Mouse (Mus musculus): ENCODE results near the gene Notch2. TPM values are rescaled to one million over a fixed set of nuclear protein-coding genes. Genes with fewer than 3 reads are reported as not detected.
"Not testable (repeated sequence)": the region's sequence is repeated elsewhere in the genome, so short reads cannot be mapped to it uniquely, and the experiment has no call there.

Gene Notch2
- polyA plus RNA-seq, 1 experiment from 2014 or later: 12.1 TPM

GRCm38 (mm10) chr3:98043669-98044068 is 30.3 kb downstream of the Notch2 start:
- no peak for ATAC-seq (ENCODE audit: extremely low read depth, insufficient number of reproducible peaks, low FRiP score, low TSS enrichment)
- H3K27me3 ChIP-seq (replicated peaks): no peaks in the 10 kb centered on the region
- 86% methylated on average over 4 of the region's 4 CpGs for WGBS
- H3K36me3 ChIP-seq: 0 out of 2 replicates have a peak, but pooled peaks cover 3% of the 10 kb centered on the region
- no peak overlapping the region for H3K4me3 ChIP-seq
- H3K9ac ChIP-seq: peak overlapping the region; percentile 65
- H3K4me1 ChIP-seq: peaks cover 84% of the 10 kb centered on the region
- peak overlapping the region; percentile 56; the same call in 1 of the 2 replicates for H3K4me2 ChIP-seq
- H3K9me3 ChIP-seq: no peaks in the 10 kb centered on the region
- H3K27ac ChIP-seq (replicated peaks): peak overlapping the region; percentile 86

GRCm38 (mm10) chr3:98044768-98045368 is 31.5 kb downstream of the Notch2 start:
- Histone ChIP-seq H3K4me1 (peaks cover 72% of the 10 kb centered on the region), H3K36me3 (peaks cover 12% of the 10 kb centered on the region; the same call in 1 of the 2 replicates), H3K4me2 (no peak overlapping the region), H3K27ac (replicated peaks) (0 out of 2 replicates have a peak overlapping the region, but pooled peaks have one; percentile 10), H3K4me3 (no peak overlapping the region), H3K27me3 (replicated peaks) (no peaks in the 10 kb centered on the region), H3K9me3 (no peaks in the 10 kb centered on the region), H3K9ac (no peak overlapping the region)
- 81% methylated on average over 4 of the region's 4 CpGs for WGBS
- ATAC-seq (ENCODE audit: extremely low read depth, insufficient number of reproducible peaks, low FRiP score, low TSS enrichment): no peak

GRCm38 (mm10) chr3:98045465-98046148 is 32.3 kb downstream of the Notch2 start:
- Histone ChIP-seq H3K4me3 (no peak overlapping the region), H3K27me3 (replicated peaks) (no peaks in the 10 kb centered on the region), H3K36me3 (peaks cover 15% of the 10 kb centered on the region; the same call in 1 of the 2 replicates), H3K9me3 (no peaks in the 10 kb centered on the region), H3K27ac (replicated peaks) (peak overlapping the region; percentile 44), H3K4me2 (no peak overlapping the region), H3K9ac (peak overlapping the region; percentile 15; the same call in 1 of the 2 replicates), H3K4me1 (peaks cover 72% of the 10 kb centered on the region)
- no peak for ATAC-seq (ENCODE audit: extremely low read depth, insufficient number of reproducible peaks, low FRiP score, low TSS enrichment)
- 57% methylated on average over 8 of the region's 8 CpGs for WGBS

GRCm38 (mm10) chr3:98046305-98046704 is 33.0 kb downstream of the Notch2 start:
- Histone ChIP-seq H3K36me3 (peaks cover 15% of the 10 kb centered on the region; the same call in 1 of the 2 replicates), H3K4me1 (peaks cover 71% of the 10 kb centered on the region), H3K4me3 (no peak overlapping the region), H3K4me2 (no peak overlapping the region), H3K27me3 (replicated peaks) (no peaks in the 10 kb centered on the region), H3K27ac (replicated peaks) (peak overlapping the region; percentile 44), H3K9ac (peak overlapping the region; percentile 15; the same call in 1 of the 2 replicates), H3K9me3 (no peaks in the 10 kb centered on the region)
- no peak for ATAC-seq (ENCODE audit: extremely low read depth, insufficient number of reproducible peaks, low FRiP score, low TSS enrichment)
- WGBS: 27% methylated on average over 8 of the region's 8 CpGs

- no peaks in the 10 kb centered on the region for H3K9me3 ChIP-seq
- H3K9ac ChIP-seq: no peak overlapping the region
- peaks cover 68% of the 10 kb centered on the region for H3K4me1 ChIP-seq
- no peak overlapping the region for H3K27ac ChIP-seq (replicated peaks)
- H3K27me3 ChIP-seq (replicated peaks): no peaks in the 10 kb centered on the region
- ATAC-seq (ENCODE audit: extremely low read depth, insufficient number of reproducible peaks, low FRiP score, low TSS enrichment): no peak
- 88% methylated on average over 1 of the region's 1 CpGs for WGBS
- peaks cover 15% of the 10 kb centered on the region; the same call in 1 of the 2 replicates for H3K36me3 ChIP-seq
- no peak overlapping the region for H3K4me3 ChIP-seq
- no peak overlapping the region for H3K4me2 ChIP-seq
These were observed 36.3 kb downstream of the Notch2 start for GRCm38 (mm10) chr3:98049671-98050070.

GRCm38 (mm10) chr3:98050086-98050485 is 36.8 kb downstream of the Notch2 start:
- ATAC-seq (ENCODE audit: extremely low read depth, insufficient number of reproducible peaks, low FRiP score, low TSS enrichment): not testable (repeated sequence)
- WGBS: 87% methylated on average over 7 of the region's 7 CpGs

GRCm38 (mm10) chr3:98050492-98051406 is 37.4 kb downstream of the Notch2 start:
- no peak for ATAC-seq (ENCODE audit: extremely low read depth, insufficient number of reproducible peaks, low FRiP score, low TSS enrichment)
- peaks cover 15% of the 10 kb centered on the region; the same call in 1 of the 2 replicates for H3K36me3 ChIP-seq
- H3K27me3 ChIP-seq (replicated peaks): no peaks in the 10 kb centered on the region
- H3K4me2 ChIP-seq: no peak overlapping the region
- 79% methylated on average over 14 of the region's 14 CpGs for WGBS
- H3K9me3 ChIP-seq: no peaks in the 10 kb centered on the region
- H3K4me1 ChIP-seq: peaks cover 68% of the 10 kb centered on the region
- H3K9ac ChIP-seq: no peak overlapping the region
- H3K27ac ChIP-seq (replicated peaks): no peak overlapping the region
- H3K4me3 ChIP-seq: no peak overlapping the region

More at GRCm38 (mm10) chr3:98050086-98050485, 36.8 kb downstream of the Notch2 start:
- Histone ChIP-seq H3K36me3 (peaks cover 15% of the 10 kb centered on the region; the same call in 1 of the 2 replicates), H3K4me1 (peaks cover 68% of the 10 kb centered on the region)
- not testable (repeated sequence) for H3K9ac ChIP-seq; H3K27ac ChIP-seq (replicated peaks); H3K9me3 ChIP-seq; H3K27me3 ChIP-seq (replicated peaks); H3K4me3 ChIP-seq; H3K4me2 ChIP-seq

GRCm38 (mm10) chr3:98051407-98051968 is 38.2 kb downstream of the Notch2 start:
- H3K9ac ChIP-seq: no peak overlapping the region
- H3K27me3 ChIP-seq (replicated peaks): no peaks in the 10 kb centered on the region
- H3K4me3 ChIP-seq: no peak overlapping the region
- no peak for ATAC-seq (ENCODE audit: extremely low read depth, insufficient number of reproducible peaks, low FRiP score, low TSS enrichment)
- no peaks in the 10 kb centered on the region for H3K9me3 ChIP-seq
- H3K36me3 ChIP-seq: peaks cover 15% of the 10 kb centered on the region; the same call in 1 of the 2 replicates
- 75% methylated on average over 16 of the region's 16 CpGs for WGBS
- H3K4me1 ChIP-seq: peaks cover 68% of the 10 kb centered on the region
- H3K4me2 ChIP-seq: no peak overlapping the region
- no peak overlapping the region for H3K27ac ChIP-seq (replicated peaks)

GRCm38 (mm10) chr3:98052507-98053430 is 39.4 kb downstream of the Notch2 start:
- Histone ChIP-seq H3K4me3 (no peak overlapping the region), H3K4me2 (no peak overlapping the region), H3K27ac (replicated peaks) (no peak overlapping the region), H3K27me3 (replicated peaks) (no peaks in the 10 kb centered on the region), H3K9me3 (no peaks in the 10 kb centered on the region), H3K4me1 (peaks cover 71% of the 10 kb centered on the region), H3K36me3 (peaks cover 15% of the 10 kb centered on the region; the same call in 1 of the 2 replicates), H3K9ac (no peak overlapping the region)
- ATAC-seq (ENCODE audit: extremely low read depth, insufficient number of reproducible peaks, low FRiP score, low TSS enrichment): no peak
- 86% methylated on average over 16 of the region's 16 CpGs for WGBS

- no peak overlapping the region for H3K27ac ChIP-seq (replicated peaks)
- ATAC-seq (ENCODE audit: extremely low read depth, insufficient number of reproducible peaks, low FRiP score, low TSS enrichment): no peak
- 66% methylated on average over 1 of the region's 1 CpGs for WGBS
- peaks cover 12% of the 10 kb centered on the region; the same call in 1 of the 2 replicates for H3K36me3 ChIP-seq
- H3K4me3 ChIP-seq: no peak overlapping the region
- no peaks in the 10 kb centered on the region for H3K9me3 ChIP-seq
- H3K9ac ChIP-seq: no peak overlapping the region
- H3K4me1 ChIP-seq: peaks cover 76% of the 10 kb centered on the region
- no peaks in the 10 kb centered on the region for H3K27me3 ChIP-seq (replicated peaks)
- no peak overlapping the region for H3K4me2 ChIP-seq
These were observed 40.5 kb downstream of the Notch2 start for GRCm38 (mm10) chr3:98053817-98054216.

Data from heart, embryonic 13.5 days (tissue).